Mouse (Mus musculus) midbrain, embryonic 12.5 days (tissue): ENCODE measurements at regions not wholly inside any gene's neighbourhood (a gene's known extent, or its start where the extent isn't known, plus 50 kb on each side); places are given as distances from the start of the nearest gene placed in this dataset.

Experiments
- ATAC-seq: fragments of 200-750 bp; cut with Nextera tagmentation; 2 replicates; pipeline ENCODE4 v1.8.0; 2017; ENCODE audit warnings: low read depth, moderate TSS enrichment, moderate library complexity; ENCODE audit not compliant: low FRiP score
- H3K27ac ChIP-seq: fragments of 300-500 bp; sonication (generic); replicated peaks from 2 replicates; pipeline ENCODE4 v1.5.1; 2016; ENCODE audit warnings: mild to moderate bottlenecking
- H3K27me3 ChIP-seq: fragments of 300-500 bp; sonication (generic); 2 replicates; pipeline ENCODE4 v1.6.1; 2016; ENCODE audit warnings: mild to moderate bottlenecking
- H3K36me3 ChIP-seq: fragments of 300-500 bp; sonication (generic); 2 replicates; pipeline ENCODE4 v1.6.1; 2016
- H3K4me1 ChIP-seq: fragments of 300-500 bp; sonication (generic); 2 replicates; pipeline ENCODE4 v1.6.1; 2016
- H3K4me2 ChIP-seq: fragments of 300-500 bp; sonication (generic); replicated peaks from 2 replicates; pipeline ENCODE4 v1.6.1; 2016; ENCODE audit warnings: mild to moderate bottlenecking, moderate library complexity
- H3K4me3 ChIP-seq: fragments of 300-500 bp; sonication (generic); 2 replicates; pipeline ENCODE4 v1.5.1; 2016; ENCODE audit warnings: mild to moderate bottlenecking
- H3K9ac ChIP-seq: fragments of 300-500 bp; sonication (generic); replicated peaks from 2 replicates; pipeline ENCODE4 v1.6.1; 2016; ENCODE audit warnings: mild to moderate bottlenecking, moderate library complexity
- H3K9me3 ChIP-seq: fragments of 300-500 bp; sonication (generic); 2 replicates; pipeline ENCODE4 v1.6.1; 2016; ENCODE audit warnings: mild to moderate bottlenecking
- WGBS: fragments of 180-500 bp; shearing (Covaris S2); methylation state at CpG from one replicate; pipeline ENCODE4 v1.1.7; 2016; 5-methylcytosine and 5-hydroxymethylcytosine counted together

GRCm38 (mm10) chr4:55207749-55208385, 142.0 kb upstream of the Rad23b start:
- no peak overlapping the region for H3K9ac ChIP-seq
- H3K27me3 ChIP-seq: peaks cover 11% of the 10 kb centered on the region
- no peak overlapping the region for H3K4me3 ChIP-seq
- H3K27ac ChIP-seq: peak overlapping the region; percentile 83
- peak overlapping the region; percentile 34 for H3K4me2 ChIP-seq
- no peaks in the 10 kb centered on the region for H3K36me3 ChIP-seq
- peak; percentile 42; the same call in 1 of the 2 replicates for ATAC-seq
- 17% methylated on average over 13 of the region's 13 CpGs for WGBS
- peaks cover 33% of the 10 kb centered on the region for H3K4me1 ChIP-seq
- H3K9me3 ChIP-seq: no peaks in the 10 kb centered on the region

DNA sequence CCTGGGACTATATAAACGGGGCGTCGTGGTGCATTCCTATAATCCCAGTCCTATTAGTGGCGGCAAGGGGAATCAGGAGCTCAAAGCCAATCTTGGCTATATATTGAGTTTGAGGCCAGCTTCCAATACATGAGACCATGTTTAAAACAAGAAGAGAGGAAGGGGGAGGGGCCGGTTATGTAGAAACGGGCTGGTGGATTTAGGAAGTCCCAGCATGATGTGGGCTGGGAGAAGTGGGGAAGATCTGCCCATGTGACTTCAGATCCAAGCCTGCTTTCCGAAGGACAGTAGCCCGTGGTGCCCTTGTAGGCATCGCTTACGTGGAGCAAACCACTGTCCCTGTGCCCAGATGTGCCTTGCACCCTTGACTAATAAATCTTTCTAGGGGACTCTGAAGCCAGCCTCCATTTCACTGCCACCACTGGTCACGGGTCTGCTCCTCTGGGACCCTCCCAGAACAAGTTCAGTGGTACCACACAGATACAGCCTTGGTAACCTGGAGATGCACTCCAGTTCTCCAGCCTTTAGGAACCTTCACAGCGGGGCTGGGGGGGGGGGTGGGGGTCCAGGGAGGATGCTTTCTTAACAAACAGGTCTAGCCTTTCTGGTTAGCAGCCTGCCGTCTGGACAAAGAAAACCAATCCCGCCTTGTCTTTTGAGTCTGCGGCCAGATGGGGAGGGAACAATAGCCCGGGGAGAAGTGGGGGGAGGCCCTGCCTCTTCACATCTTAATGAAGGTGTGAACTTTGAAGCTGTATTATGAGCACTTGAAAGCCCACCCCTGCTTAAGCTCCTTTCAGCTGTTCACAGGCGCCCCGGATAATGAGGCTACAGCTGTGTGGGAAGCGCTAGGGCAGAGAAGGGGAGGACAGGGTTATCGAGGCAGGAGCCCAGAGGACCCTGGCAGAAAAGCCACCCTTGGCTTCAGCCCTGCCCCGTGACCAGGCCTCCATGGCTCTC, 141.2 kb upstream of the Rad23b start:
- Histone ChIP-seq H3K9me3 (no peaks in the 10 kb centered on the region), H3K4me3 (no peak overlapping the region), H3K9ac (no peak overlapping the region; the same call in 1 of the 2 replicates), H3K4me2 (peak overlapping the region; percentile 34), H3K4me1 (peaks cover 29% of the 10 kb centered on the region), H3K27me3 (peaks cover 12% of the 10 kb centered on the region), H3K36me3 (no peaks in the 10 kb centered on the region), H3K27ac (peak overlapping the region; percentile 83)
- 3% methylated on average over 21 of the region's 21 CpGs for whole genome bisulfite sequencing
- peak; percentile 88 for ATAC-seq

GRCm38 (mm10) chr4:55215425-55216174, 134.2 kb upstream of the Rad23b start:
- Histone ChIP-seq H3K4me1 (peaks cover 17% of the 10 kb centered on the region), H3K4me3 (no peak overlapping the region), H3K27ac (0 out of 2 replicates have a peak overlapping the region, but pooled peaks have one; percentile 21), H3K4me2 (no peak overlapping the region), H3K27me3 (peaks cover 13% of the 10 kb centered on the region), H3K9me3 (no peaks in the 10 kb centered on the region), H3K9ac (no peak overlapping the region), H3K36me3 (no peaks in the 10 kb centered on the region)
- no peak for ATAC-seq
- 52% methylated on average over 9 of the region's 9 CpGs for WGBS

GRCm38 (mm10) chr4:55216175-55216545, 133.7 kb upstream of the Rad23b start:
- Histone ChIP-seq H3K9ac (no peak overlapping the region), H3K9me3 (no peaks in the 10 kb centered on the region), H3K27me3 (peaks cover 13% of the 10 kb centered on the region), H3K27ac (0 out of 2 replicates have a peak overlapping the region, but pooled peaks have one; percentile 21), H3K4me2 (no peak overlapping the region), H3K36me3 (no peaks in the 10 kb centered on the region), H3K4me1 (peaks cover 17% of the 10 kb centered on the region), H3K4me3 (no peak overlapping the region)
- no peak for ATAC-seq
- WGBS: 19% methylated on average over 6 of the region's 6 CpGs

GRCm38 (mm10) chr4:55225766-55226165, 124.1 kb upstream of the Rad23b start:
- no peak for ATAC-seq
- 86% methylated on average over 5 of the region's 5 CpGs for WGBS
- H3K4me2 ChIP-seq: no peak overlapping the region
- no peaks in the 10 kb centered on the region for H3K9me3 ChIP-seq
- H3K36me3 ChIP-seq: no peaks in the 10 kb centered on the region
- no peaks in the 10 kb centered on the region for H3K4me1 ChIP-seq
- no peak overlapping the region for H3K4me3 ChIP-seq
- no peak overlapping the region for H3K27ac ChIP-seq
- H3K9ac ChIP-seq: no peak overlapping the region
- H3K27me3 ChIP-seq: no peaks in the 10 kb centered on the region

GRCm38 (mm10) chr4:55227394-55227793, 122.4 kb upstream of the Rad23b start:
- no peak for ATAC-seq
- no peak overlapping the region for H3K4me3 ChIP-seq
- no peak overlapping the region for H3K9ac ChIP-seq
- WGBS: 69% methylated on average over 3 of the region's 3 CpGs
- no peaks in the 10 kb centered on the region for H3K36me3 ChIP-seq
- no peaks in the 10 kb centered on the region for H3K9me3 ChIP-seq
- H3K27ac ChIP-seq: no peak overlapping the region
- H3K27me3 ChIP-seq: no peaks in the 10 kb centered on the region
- H3K4me1 ChIP-seq: no peaks in the 10 kb centered on the region
- H3K4me2 ChIP-seq: no peak overlapping the region

DNA sequence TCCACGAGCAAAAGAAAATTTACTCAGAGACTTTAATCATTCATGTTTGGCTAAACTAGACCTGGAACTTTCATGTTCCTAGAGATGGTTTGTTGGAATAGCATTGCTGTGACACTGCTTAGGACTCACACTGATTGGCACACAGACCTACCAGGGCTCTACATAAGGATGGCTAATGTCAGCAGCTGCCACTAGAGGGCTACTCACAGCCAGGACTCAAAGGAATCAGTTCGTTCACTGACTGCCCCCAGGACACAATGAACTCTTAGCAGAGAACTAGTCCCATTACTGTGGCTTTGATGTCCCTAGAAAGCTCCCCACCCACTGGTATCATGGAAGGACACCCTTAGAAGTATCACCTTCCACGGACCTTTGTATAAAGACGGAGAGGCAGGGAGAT, 118.3 kb upstream of the Rad23b start:
- Histone ChIP-seq H3K9ac (no peak overlapping the region), H3K27ac (no peak overlapping the region), H3K4me3 (no peak overlapping the region), H3K27me3 (no peaks in the 10 kb centered on the region), H3K9me3 (no peaks in the 10 kb centered on the region), H3K4me2 (no peak overlapping the region), H3K4me1 (no peaks in the 10 kb centered on the region), H3K36me3 (no peaks in the 10 kb centered on the region)
- 32% methylated on average over 4 of the region's 4 CpGs for WGBS
- no peak for ATAC-seq

DNA sequence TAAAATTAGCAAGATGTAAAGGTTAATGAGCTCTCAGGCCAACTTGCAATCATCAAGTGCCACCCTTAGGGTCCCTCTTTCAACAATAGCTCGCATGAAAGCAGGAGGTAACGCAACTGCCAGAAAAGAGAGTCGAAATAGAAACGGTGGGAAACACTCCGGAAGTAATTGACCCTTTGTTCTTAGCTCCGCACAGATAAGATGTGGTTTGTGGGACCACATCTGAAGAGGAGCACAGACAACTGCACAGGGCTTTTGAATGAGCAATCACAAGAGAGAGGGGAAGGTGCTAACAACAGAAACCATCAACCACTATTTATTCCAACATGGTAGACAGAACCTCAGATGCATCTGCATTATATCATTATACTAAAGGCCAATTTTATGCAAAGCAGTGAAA, 112.0 kb upstream of the Rad23b start:
- Histone ChIP-seq H3K27ac (no peak overlapping the region), H3K27me3 (peaks cover 12% of the 10 kb centered on the region; the same call in 1 of the 2 replicates), H3K4me1 (peaks cover 5% of the 10 kb centered on the region; the same call in 1 of the 2 replicates), H3K9ac (no peak overlapping the region), H3K36me3 (no peaks in the 10 kb centered on the region), H3K4me2 (no peak overlapping the region), H3K9me3 (no peaks in the 10 kb centered on the region), H3K4me3 (no peak overlapping the region)
- no peak for ATAC-seq
- 60% methylated on average over 6 of the region's 6 CpGs for WGBS

DNA sequence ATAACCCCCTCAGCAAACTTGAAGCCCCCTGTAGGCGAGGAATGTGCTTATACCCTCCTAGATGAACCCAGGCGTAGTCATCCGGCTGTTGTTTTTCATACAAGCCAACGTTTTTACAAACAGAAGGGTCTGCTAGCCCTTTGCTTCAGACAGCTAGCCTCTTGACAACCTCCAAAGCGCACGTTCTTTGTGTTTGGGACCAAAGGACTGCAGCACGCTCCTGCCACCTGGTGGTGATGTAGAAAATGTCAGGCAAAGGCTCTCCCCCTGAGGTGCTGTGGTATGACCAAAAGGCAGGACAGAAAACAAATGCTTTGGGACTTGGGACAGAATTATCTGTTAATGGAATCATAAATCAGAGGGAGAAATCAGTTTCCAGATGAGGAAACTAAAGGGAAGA, 109.4 kb upstream of the Rad23b start:
- WGBS: 1% methylated on average over 7 of the region's 7 CpGs
- H3K27ac ChIP-seq: no peak overlapping the region

DNA sequence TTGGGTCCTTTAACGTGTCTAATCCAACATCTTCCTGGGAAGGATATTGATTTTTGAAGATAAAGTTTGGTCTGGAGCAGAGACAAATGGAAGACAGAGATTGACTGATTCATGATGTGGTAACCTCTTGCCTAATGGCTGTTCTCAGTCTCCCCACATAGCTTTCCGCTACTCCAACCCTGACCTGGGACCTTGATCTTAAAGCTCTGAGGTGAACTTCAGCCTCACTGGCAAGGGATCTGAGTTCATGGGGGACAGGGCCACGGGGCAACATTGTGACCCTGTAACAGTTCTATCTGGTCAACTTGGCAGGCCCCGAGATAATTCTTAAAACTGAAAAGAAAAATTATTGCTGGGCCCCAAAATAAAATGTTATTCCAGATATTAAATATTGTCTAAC, 107.5 kb upstream of the Rad23b start:
- WGBS: 86% methylated on average over 4 of the region's 4 CpGs

More for the DNA sequence above, 109.4 kb upstream of the Rad23b start:
- Histone ChIP-seq H3K9me3 (no peaks in the 10 kb centered on the region), H3K4me2 (no peak overlapping the region), H3K9ac (no peak overlapping the region), H3K36me3 (no peaks in the 10 kb centered on the region), H3K4me3 (no peak overlapping the region), H3K27me3 (peaks cover 12% of the 10 kb centered on the region; the same call in 1 of the 2 replicates), H3K4me1 (peaks cover 15% of the 10 kb centered on the region)
- ATAC-seq: peak; percentile 65; the same call in 1 of the 2 replicates

GRCm38 (mm10) chr4:55243091-55244058, 106.5 kb upstream of the Rad23b start:
- Histone ChIP-seq H3K4me1 (peaks cover 20% of the 10 kb centered on the region), H3K27ac (no peak overlapping the region; the same call in 1 of the 2 replicates)
- ATAC-seq: peak; percentile 28; the same call in 1 of the 2 replicates

More for the DNA sequence above, 107.5 kb upstream of the Rad23b start:
- Histone ChIP-seq H3K4me1 (peaks cover 15% of the 10 kb centered on the region), H3K4me3 (no peak overlapping the region), H3K4me2 (no peak overlapping the region), H3K27ac (no peak overlapping the region), H3K36me3 (no peaks in the 10 kb centered on the region), H3K9me3 (no peaks in the 10 kb centered on the region), H3K9ac (no peak overlapping the region), H3K27me3 (peaks cover 14% of the 10 kb centered on the region; the same call in 1 of the 2 replicates)
- ATAC-seq: no peak

More at GRCm38 (mm10) chr4:55243091-55244058, 106.5 kb upstream of the Rad23b start:
- H3K4me2 ChIP-seq: no peak overlapping the region
- 49% methylated on average over 14 of the region's 14 CpGs for WGBS
- H3K9me3 ChIP-seq: no peaks in the 10 kb centered on the region
- H3K4me3 ChIP-seq: no peak overlapping the region
- no peak overlapping the region for H3K9ac ChIP-seq
- H3K27me3 ChIP-seq: peaks cover 14% of the 10 kb centered on the region; the same call in 1 of the 2 replicates
- no peaks in the 10 kb centered on the region for H3K36me3 ChIP-seq
